Mouse (Mus musculus) embryo, embryonic 11.5 days (tissue): ENCODE results near the gene Apba3.
"Not testable (repeated sequence)": the region's sequence is repeated elsewhere in the genome, so short reads cannot be mapped to it uniquely, and the experiment has no call there.

Experiments
- DNase-seq: peaks from one replicate; pipeline ENCODE4 v3.0.0-alpha.2; 2012; ENCODE audit warnings: low read depth, low spot score

The Apba3 gene

GRCm38 (mm10) chr10:81266211-81267105 lies at the start of gene Apba3, which contains the start of gene Mrpl54:
Gene Apba3 (plus strand): TSS chr10:81266960.
Gene Mrpl54 (minus strand): TSS chr10:81266934.
- DNase-seq, result peak; percentile 93

GRCm38 (mm10) chr10:81217267-81217666 lies 49.5 kb upstream of the Apba3 start:
- DNase-seq, result not testable (repeated sequence)

- DNase-seq, result no peak
Observed at GRCm38 (mm10) chr10:81217964-81218363, 48.8 kb upstream of the Apba3 start.

- no peak for DNase-seq
Observed at GRCm38 (mm10) chr10:81221402-81222015, 45.3 kb upstream of the Apba3 start.

GRCm38 (mm10) chr10:81223731-81224130 lies 43.0 kb upstream of the Apba3 start:
- DNase-seq, result not testable (repeated sequence)

- DNase-seq, result no peak
Observed at GRCm38 (mm10) chr10:81229735-81230437, 36.9 kb upstream of the Apba3 start.

GRCm38 (mm10) chr10:81230438-81231332 lies 36.1 kb upstream of the Apba3 start, which contains the start of gene Atcay:
Gene Atcay (minus strand): TSS chr10:81230833.
- no peak for DNase-seq

GRCm38 (mm10) chr10:81231436-81231835 lies 35.3 kb upstream of the Apba3 start:
- no peak for DNase-seq

GRCm38 (mm10) chr10:81232580-81233225 lies 34.1 kb upstream of the Apba3 start, which contains the start of gene Zfr2:
Gene Zfr2 (plus strand): TSS chr10:81233155.
- peak; percentile 77 for DNase-seq

GRCm38 (mm10) chr10:81233226-81233585 lies 33.6 kb upstream of the Apba3 start:
- DNase-seq, result no peak

GRCm38 (mm10) chr10:81234206-81234605 lies 32.6 kb upstream of the Apba3 start:
- no peak for DNase-seq

- DNase-seq, result no peak
Observed at GRCm38 (mm10) chr10:81236471-81237268, 30.1 kb upstream of the Apba3 start.

- DNase-seq, result no peak
Observed at GRCm38 (mm10) chr10:81238618-81239017, 28.1 kb upstream of the Apba3 start.

GRCm38 (mm10) chr10:81240876-81241275 lies 25.9 kb upstream of the Apba3 start:
- peak; percentile 51 for DNase-seq

- no peak for DNase-seq
Observed at GRCm38 (mm10) chr10:81242021-81242420, 24.7 kb upstream of the Apba3 start.

GRCm38 (mm10) chr10:81244146-81244545 lies 22.6 kb upstream of the Apba3 start:
- DNase-seq, result no peak

GRCm38 (mm10) chr10:81244595-81244994 lies 22.2 kb upstream of the Apba3 start:
- DNase-seq, result no peak

GRCm38 (mm10) chr10:81245166-81245565 lies 21.6 kb upstream of the Apba3 start:
- DNase-seq, result no peak

- no peak for DNase-seq
Observed at GRCm38 (mm10) chr10:81247804-81248203, 19.0 kb upstream of the Apba3 start.

- DNase-seq, result no peak
Observed at GRCm38 (mm10) chr10:81249442-81249841, 17.3 kb upstream of the Apba3 start.
